Mouse (Mus musculus) limb, embryonic 13.5 days (tissue): ENCODE measurements around the gene Bcl11a. TPM values are rescaled to one million over a fixed set of nuclear protein-coding genes. Genes with fewer than 3 reads are reported as not detected.
"Not testable (repeated sequence)": the region's sequence is repeated elsewhere in the genome, so short reads cannot be mapped to it uniquely, and the experiment has no call there.

Experiments used
- ATAC-seq: fragments of 200-750 bp; cut with Nextera tagmentation; 2 replicates; pipeline ENCODE4 v1.8.0; 2017; ENCODE audit warnings: low read depth, moderate number of reproducible peaks, moderate TSS enrichment; ENCODE audit not compliant: low FRiP score
- H3K27ac ChIP-seq: fragments of 300-500 bp; sonication (generic); 2 replicates; pipeline ENCODE4 v1.5.1; 2015; ENCODE audit warnings: inconsistent platforms, mild to moderate bottlenecking, moderate library complexity
- H3K27me3 ChIP-seq: fragments of 300-500 bp; sonication (generic); 2 replicates; pipeline ENCODE4 v1.6.1; 2015; ENCODE audit warnings: mild to moderate bottlenecking, inconsistent platforms
- H3K36me3 ChIP-seq: fragments of 300-500 bp; sonication (generic); 2 replicates; pipeline ENCODE4 v1.6.1; 2015; ENCODE audit warnings: inconsistent platforms, mild to moderate bottlenecking, moderate library complexity
- H3K4me1 ChIP-seq: fragments of 300-500 bp; sonication (generic); 2 replicates; pipeline ENCODE4 v1.6.1; 2015; ENCODE audit warnings: inconsistent platforms
- H3K4me2 ChIP-seq: fragments of 300-500 bp; sonication (generic); replicated peaks from 2 replicates; pipeline ENCODE4 v1.6.1; 2015; ENCODE audit warnings: inconsistent platforms, mild to moderate bottlenecking, moderate library complexity
- H3K4me3 ChIP-seq: fragments of 300-500 bp; sonication (generic); 2 replicates; pipeline ENCODE4 v1.5.1; 2015; ENCODE audit warnings: moderate library complexity, mild to moderate bottlenecking, inconsistent platforms
- H3K9ac ChIP-seq: fragments of 300-500 bp; sonication (generic); 2 replicates; pipeline ENCODE4 v1.6.1; 2015; ENCODE audit warnings: mild to moderate bottlenecking, inconsistent platforms
- H3K9me3 ChIP-seq: fragments of 300-500 bp; sonication (generic); 2 replicates; pipeline ENCODE4 v1.6.1; 2016; ENCODE audit warnings: inconsistent platforms
- WGBS: fragments of 180-500 bp; shearing (Covaris S2); methylation state at CpG from one replicate; pipeline ENCODE4 v1.1.7; 2015; 5-methylcytosine and 5-hydroxymethylcytosine counted together
- polyA plus RNA-seq: library from polyadenylated mRNA; unstranded; fragments of >200 nt; fragmentation: Nextera tagmentation; extraction: Ambion mirVana; gene quantifications from 2 replicates; pipeline ENCODE4 v1.2.1, GENCODE M21; 2015

Gene Bcl11a
- polyA plus RNA-seq, 1 experiment from 2014 or later, result 76.6 TPM

- 62% methylated on average over 2 of the region's 2 CpGs for WGBS
- no peaks in the 10 kb centered on the region for H3K27me3 ChIP-seq
- ATAC-seq, result no peak
- peaks cover 56% of the 10 kb centered on the region for H3K36me3 ChIP-seq
- H3K4me1 ChIP-seq, result peaks cover 49% of the 10 kb centered on the region
- no peaks in the 10 kb centered on the region for H3K9me3 ChIP-seq
- H3K9ac ChIP-seq, result no peak overlapping the region
- H3K27ac ChIP-seq, result no peak overlapping the region
- no peak overlapping the region for H3K4me2 ChIP-seq
- H3K4me3 ChIP-seq, result no peak overlapping the region
Observed at GRCm38 (mm10) chr11:24128001-24128400, 50.1 kb downstream of the Bcl11a start.

- not testable (repeated sequence) for H3K4me3 ChIP-seq, H3K27ac ChIP-seq, ATAC-seq, H3K4me2 ChIP-seq, H3K9me3 ChIP-seq, H3K9ac ChIP-seq, H3K27me3 ChIP-seq
- Histone ChIP-seq H3K4me1 (peaks cover 40% of the 10 kb centered on the region), H3K36me3 (peaks cover 50% of the 10 kb centered on the region)
- WGBS, result 75% methylated on average over 4 of the region's 4 CpGs
Observed at GRCm38 (mm10) chr11:24128880-24129279, 51.0 kb downstream of the Bcl11a start.

- H3K9me3 ChIP-seq, result no peaks in the 10 kb centered on the region
- no peak overlapping the region for H3K4me3 ChIP-seq
- no peak for ATAC-seq
- WGBS, result 81% methylated on average over 5 of the region's 5 CpGs
- H3K36me3 ChIP-seq, result peaks cover 50% of the 10 kb centered on the region
- no peak overlapping the region for H3K4me2 ChIP-seq
- H3K27ac ChIP-seq, result no peak overlapping the region
- H3K27me3 ChIP-seq, result no peaks in the 10 kb centered on the region
- H3K4me1 ChIP-seq, result peaks cover 34% of the 10 kb centered on the region
- no peak overlapping the region for H3K9ac ChIP-seq
Observed at GRCm38 (mm10) chr11:24129358-24130185, 51.7 kb downstream of the Bcl11a start.

- H3K4me3 ChIP-seq, result no peak overlapping the region
- H3K4me1 ChIP-seq, result peaks cover 30% of the 10 kb centered on the region
- no peak overlapping the region for H3K27ac ChIP-seq
- H3K27me3 ChIP-seq, result no peaks in the 10 kb centered on the region
- no peak for ATAC-seq
- H3K36me3 ChIP-seq, result peaks cover 50% of the 10 kb centered on the region
- H3K4me2 ChIP-seq, result no peak overlapping the region
- H3K9ac ChIP-seq, result no peak overlapping the region
- WGBS, result 83% methylated on average over 7 of the region's 7 CpGs
- H3K9me3 ChIP-seq, result no peaks in the 10 kb centered on the region
Observed at GRCm38 (mm10) chr11:24130186-24130760, 52.4 kb downstream of the Bcl11a start.

GRCm38 (mm10) chr11:24131818-24132217 lies 54.0 kb downstream of the Bcl11a start:
- H3K36me3 ChIP-seq, result peaks cover 44% of the 10 kb centered on the region
- H3K4me1 ChIP-seq, result peaks cover 32% of the 10 kb centered on the region
- no peak overlapping the region for H3K4me3 ChIP-seq
- H3K4me2 ChIP-seq, result no peak overlapping the region
- no peak overlapping the region for H3K9ac ChIP-seq
- ATAC-seq, result no peak
- H3K27ac ChIP-seq, result no peak overlapping the region
- 83% methylated on average over 2 of the region's 2 CpGs for WGBS
- H3K27me3 ChIP-seq, result no peaks in the 10 kb centered on the region
- no peaks in the 10 kb centered on the region for H3K9me3 ChIP-seq

- 88% methylated on average over 6 of the region's 6 CpGs for WGBS
- peaks cover 39% of the 10 kb centered on the region for H3K36me3 ChIP-seq
- peaks cover 29% of the 10 kb centered on the region for H3K4me1 ChIP-seq
- H3K9ac ChIP-seq, result no peak overlapping the region
- no peak overlapping the region for H3K4me3 ChIP-seq
- no peaks in the 10 kb centered on the region for H3K27me3 ChIP-seq
- no peaks in the 10 kb centered on the region for H3K9me3 ChIP-seq
- no peak overlapping the region for H3K27ac ChIP-seq
- H3K4me2 ChIP-seq, result no peak overlapping the region
- ATAC-seq, result no peak
Observed at GRCm38 (mm10) chr11:24132358-24132757, 54.5 kb downstream of the Bcl11a start.

- no peak overlapping the region for H3K4me3 ChIP-seq
- WGBS, result 91% methylated on average over 2 of the region's 2 CpGs
- no peak for ATAC-seq
- peaks cover 34% of the 10 kb centered on the region for H3K36me3 ChIP-seq
- no peaks in the 10 kb centered on the region for H3K27me3 ChIP-seq
- no peak overlapping the region for H3K4me2 ChIP-seq
- H3K4me1 ChIP-seq, result peaks cover 24% of the 10 kb centered on the region
- no peaks in the 10 kb centered on the region for H3K9me3 ChIP-seq
- H3K9ac ChIP-seq, result no peak overlapping the region
- H3K27ac ChIP-seq, result no peak overlapping the region
Observed at GRCm38 (mm10) chr11:24132853-24133252, 55.0 kb downstream of the Bcl11a start.

- 65% methylated on average over 3 of the region's 3 CpGs for WGBS
- no peaks in the 10 kb centered on the region for H3K9me3 ChIP-seq
- no peak overlapping the region for H3K9ac ChIP-seq
- H3K27me3 ChIP-seq, result no peaks in the 10 kb centered on the region
- ATAC-seq, result no peak
- H3K4me2 ChIP-seq, result no peak overlapping the region
- H3K4me1 ChIP-seq, result peaks cover 21% of the 10 kb centered on the region
- peaks cover 33% of the 10 kb centered on the region for H3K36me3 ChIP-seq
- H3K27ac ChIP-seq, result no peak overlapping the region
- no peak overlapping the region for H3K4me3 ChIP-seq
Observed at GRCm38 (mm10) chr11:24133484-24133883, 55.6 kb downstream of the Bcl11a start.

- no peak overlapping the region for H3K4me3 ChIP-seq
- 94% methylated on average over 5 of the region's 5 CpGs for WGBS
- H3K4me1 ChIP-seq, result peaks cover 21% of the 10 kb centered on the region
- H3K36me3 ChIP-seq, result peaks cover 33% of the 10 kb centered on the region
- ATAC-seq, result no peak
- no peak overlapping the region for H3K9ac ChIP-seq
- no peak overlapping the region for H3K4me2 ChIP-seq
- no peaks in the 10 kb centered on the region for H3K9me3 ChIP-seq
- H3K27ac ChIP-seq, result no peak overlapping the region
- H3K27me3 ChIP-seq, result no peaks in the 10 kb centered on the region
Observed at GRCm38 (mm10) chr11:24133928-24134327, 56.1 kb downstream of the Bcl11a start.

GRCm38 (mm10) chr11:24135244-24135643 lies 57.4 kb downstream of the Bcl11a start:
- Histone ChIP-seq H3K27ac (no peak overlapping the region), H3K4me2 (no peak overlapping the region), H3K27me3 (no peaks in the 10 kb centered on the region), H3K4me1 (peaks cover 21% of the 10 kb centered on the region), H3K4me3 (no peak overlapping the region), H3K36me3 (peaks cover 33% of the 10 kb centered on the region), H3K9me3 (no peaks in the 10 kb centered on the region; the same call in 1 of the 2 replicates), H3K9ac (no peak overlapping the region)
- no peak for ATAC-seq
- WGBS, result 71% methylated on average over 2 of the region's 2 CpGs

- Histone ChIP-seq H3K27ac (no peak overlapping the region), H3K4me3 (no peak overlapping the region), H3K4me2 (no peak overlapping the region), H3K9ac (no peak overlapping the region), H3K4me1 (peaks cover 27% of the 10 kb centered on the region), H3K36me3 (peaks cover 25% of the 10 kb centered on the region), H3K27me3 (no peaks in the 10 kb centered on the region), H3K9me3 (no peaks in the 10 kb centered on the region; the same call in 1 of the 2 replicates)
- no peak for ATAC-seq
- WGBS, result 71% methylated on average over 6 of the region's 6 CpGs
Observed at GRCm38 (mm10) chr11:24136084-24136785, 58.4 kb downstream of the Bcl11a start.

GRCm38 (mm10) chr11:24137891-24138290 lies 60.0 kb downstream of the Bcl11a start:
- H3K4me3 ChIP-seq, result no peak overlapping the region
- no peak overlapping the region for H3K27ac ChIP-seq
- ATAC-seq, result no peak
- H3K9me3 ChIP-seq, result no peaks in the 10 kb centered on the region; the same call in 1 of the 2 replicates
- H3K9ac ChIP-seq, result no peak overlapping the region
- peaks cover 34% of the 10 kb centered on the region for H3K4me1 ChIP-seq
- no peaks in the 10 kb centered on the region for H3K27me3 ChIP-seq
- H3K4me2 ChIP-seq, result no peak overlapping the region
- 96% methylated on average over 2 of the region's 2 CpGs for WGBS
- H3K36me3 ChIP-seq, result peaks cover 22% of the 10 kb centered on the region
